Comparison of ENCODE assay signal across 27 mouse cellular contexts in the genomic region with DNA sequence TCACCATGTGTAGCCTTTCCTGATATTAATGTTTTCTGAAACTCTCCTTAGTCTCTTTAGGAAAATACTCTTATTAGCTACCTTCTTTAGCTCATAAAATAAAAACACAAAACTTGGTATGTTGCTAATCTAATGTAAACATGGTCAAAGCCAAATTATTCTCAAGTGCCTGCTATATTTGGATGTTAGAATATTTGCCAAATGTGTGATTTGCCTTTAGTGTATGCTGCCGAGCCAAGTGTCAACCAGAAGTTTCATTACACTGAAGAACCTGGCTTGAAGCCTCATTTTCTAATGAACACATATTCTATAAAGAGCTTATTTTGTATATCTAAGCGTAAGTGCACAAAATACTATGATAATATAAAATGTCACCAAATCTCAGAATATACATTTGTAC.
DNase-seq lines count a peak whose midpoint lies in the region; ATAC-seq and TF ChIP-seq lines count a peak whose summit lies in the region.
"Had no signal": no experiment of that assay in that cellular context is flagged by ENCODE, and none has a peak within 500 bp of the region (broad histone marks: within the 10 kb centered on the region; RNA-seq: fewer than 3 reads in every experiment).

No protein-coding gene starts in this region.

- no peaks in the 10 kb centered on the region for H3K27me3 ChIP-seq in embryonic facial prominence, embryonic 14.5 days (replicated peaks; ENCODE audit: control insufficient read depth, insufficient read depth, low read length)
- H3K27me3 ChIP-seq in embryonic facial prominence, embryonic 10.5 days (replicated peaks; ENCODE audit: low read depth, poor library complexity, severe bottlenecking): no peaks in the 10 kb centered on the region
- no peaks in the 10 kb centered on the region for H3K27me3 ChIP-seq in kidney, postnatal 0 days (ENCODE audit: insufficient read depth, low read length)
- H3K27me3 ChIP-seq: CH12.LX; embryonic facial prominence, embryonic 12.5 days; embryonic facial prominence, embryonic 15.5 days; forebrain, embryonic 12.5 days; Patski had no signal

- WGBS in embryonic facial prominence, embryonic 14.5 days: 74% methylated on average over 2 of the region's 2 CpGs
- WGBS in embryonic facial prominence, embryonic 10.5 days: 83% methylated on average over 2 of the region's 2 CpGs
- 59% methylated on average over 2 of the region's 2 CpGs for WGBS in kidney, postnatal 0 days

- H3K27ac ChIP-seq in embryonic facial prominence, embryonic 14.5 days (replicated peaks; ENCODE audit: low read depth, low read length): no peak overlapping the region
- no peak overlapping the region for H3K27ac ChIP-seq in embryonic facial prominence, embryonic 10.5 days (replicated peaks)
- H3K27ac ChIP-seq in kidney, postnatal 0 days: no peak overlapping the region
- H3K27ac ChIP-seq: embryonic facial prominence, embryonic 12.5 days; embryonic facial prominence, embryonic 15.5 days; forebrain, embryonic 10.5 days; forebrain, embryonic 12.5 days had no signal

- H3K4me2 ChIP-seq in embryonic facial prominence, embryonic 14.5 days (ENCODE audit: low read depth, low read length): no peak overlapping the region
- H3K4me2 ChIP-seq in kidney, postnatal 0 days (ENCODE audit: low read length): no peak overlapping the region
- H3K4me2 ChIP-seq: embryonic facial prominence, embryonic 12.5 days; embryonic facial prominence, embryonic 15.5 days; forebrain, embryonic 12.5 days had no signal

- H3K4me3 ChIP-seq in embryonic facial prominence, embryonic 14.5 days (ENCODE audit: low read depth, low read length): no peak overlapping the region
- no peak overlapping the region for H3K4me3 ChIP-seq in embryonic facial prominence, embryonic 10.5 days
- H3K4me3 ChIP-seq in kidney, postnatal 0 days (replicated peaks; ENCODE audit: low read depth, low read length): no peak overlapping the region
- H3K4me3 ChIP-seq: embryonic facial prominence, embryonic 12.5 days; embryonic facial prominence, embryonic 15.5 days; erythroblast, embryonic 14.5 days; forebrain, embryonic 10.5 days; forebrain, embryonic 12.5 days had no signal

- no peaks in the 10 kb centered on the region for H3K9me3 ChIP-seq in embryonic facial prominence, embryonic 14.5 days (ENCODE audit: control insufficient read depth, low read length)
- H3K9me3 ChIP-seq in embryonic facial prominence, embryonic 10.5 days: no peaks in the 10 kb centered on the region
- H3K9me3 ChIP-seq in kidney, postnatal 0 days (replicated peaks; ENCODE audit: low read length): no peaks in the 10 kb centered on the region
- H3K9me3 ChIP-seq: embryonic facial prominence, embryonic 12.5 days; embryonic facial prominence, embryonic 15.5 days; forebrain, embryonic 10.5 days; forebrain, embryonic 12.5 days; G1E had no signal

- no peak for TF ChIP-seq POLR2A in brain, embryonic 14.5 days (IDR thresholded peaks at IDR 0.05; ENCODE audit: borderline replicate concordance, extremely low read depth, insufficient read depth, insufficient read length, poor library complexity, severe bottlenecking)

- no peak overlapping the region for H3K9ac ChIP-seq in embryonic facial prominence, embryonic 14.5 days (ENCODE audit: low read depth, low read length)
- H3K9ac ChIP-seq in kidney, postnatal 0 days (ENCODE audit: low read depth, low read length): no peak overlapping the region
- H3K9ac ChIP-seq: embryonic facial prominence, embryonic 12.5 days; embryonic facial prominence, embryonic 15.5 days; forebrain, embryonic 12.5 days had no signal

- ATAC-seq in embryonic facial prominence, embryonic 14.5 days (ENCODE audit: low read depth): no peak
- no peak for ATAC-seq in kidney, postnatal 0 days (replicated peaks; ENCODE audit: low FRiP score, low read depth)
- ATAC-seq: activated CD4-positive, CD25-positive, alpha-beta regulatory T cell, adult 4 months; CD4-positive, CD25-positive, alpha-beta regulatory T cell, adult 4 months; forebrain, embryonic 16.5 days; Patski had no signal

- H3K36me3 ChIP-seq in embryonic facial prominence, embryonic 14.5 days (ENCODE audit: control insufficient read depth, insufficient read depth, low read length): no peaks in the 10 kb centered on the region
- H3K36me3 ChIP-seq in embryonic facial prominence, embryonic 10.5 days (replicated peaks): no peaks in the 10 kb centered on the region
- no peaks in the 10 kb centered on the region for H3K36me3 ChIP-seq in kidney, postnatal 0 days (ENCODE audit: insufficient read depth, low read length)
- H3K36me3 ChIP-seq: embryonic facial prominence, embryonic 12.5 days; embryonic facial prominence, embryonic 15.5 days; forebrain, embryonic 10.5 days; forebrain, embryonic 12.5 days; G1E had no signal

- no peaks in the 10 kb centered on the region for H3K4me1 ChIP-seq in embryonic facial prominence, embryonic 14.5 days (ENCODE audit: control insufficient read depth, insufficient read depth, low read length)
- no peaks in the 10 kb centered on the region for H3K4me1 ChIP-seq in embryonic facial prominence, embryonic 10.5 days
- H3K4me1 ChIP-seq in kidney, postnatal 0 days (replicated peaks; ENCODE audit: insufficient read depth, low read length): no peaks in the 10 kb centered on the region
- H3K4me1 ChIP-seq: embryonic facial prominence, embryonic 12.5 days; embryonic facial prominence, embryonic 15.5 days; forebrain, embryonic 10.5 days; forebrain, embryonic 12.5 days had no signal

- no peak for TF ChIP-seq CTCF in kidney, postnatal 0 days (IDR thresholded peaks at IDR 0.05; ENCODE audit: low read depth)
- TF ChIP-seq CTCF in brain, embryonic 14.5 days (IDR thresholded peaks at IDR 0.05; ENCODE audit: borderline replicate concordance, extremely low read depth, insufficient read depth, insufficient read length): no peak

- DNase-seq in embryonic facial prominence, embryonic 14.5 days (ENCODE audit: low spot score): peak; percentile 14
- DNase-seq in embryonic facial prominence, embryonic 10.5 days (ENCODE audit: low spot score): no peak
- DNase-seq in kidney, postnatal 0 days (ENCODE audit: low spot score): peak; percentile 69
- DNase-seq in kidney, adult 18-20 months: no peak
- peak; percentile 3 for DNase-seq in brain, embryonic 14.5 days (ENCODE audit: low read depth)
- DNase-seq: adrenal gland, adult 8-10 months; adrenal gland, postnatal 14 days; adrenal gland, postnatal 36 days; B cell, adult 2 months; cerebellum, adult 11 months; cerebellum, adult 18-20 months; cerebellum, adult 8-10 months; cerebellum, adult 9-11 months; cerebellum, postnatal 14 days; cerebellum, postnatal 36 days; embryo, embryonic 11 days had no signal

Comparison
In these comparisons a context has a peak if more than half of its experiments do, and no peak if none do; other contexts are left out.
1. DNase-seq: peak in embryonic facial prominence, embryonic 14.5 days (single experiment), kidney, postnatal 0 days (single experiment) and brain, embryonic 14.5 days (single experiment); none in embryonic facial prominence, embryonic 10.5 days (single experiment) and kidney, adult 18-20 months (single experiment).